Mouse (Mus musculus) ovary, postnatal 36 days (tissue): ENCODE measurements at regions not wholly inside any gene's neighbourhood (a gene's known extent, or its start where the extent isn't known, plus 50 kb on each side); places are given as distances from the start of the nearest gene placed in this dataset.

Experiments
- DNase-seq: peaks from one replicate; pipeline ENCODE4 v3.0.0; 2022; ENCODE audit warnings: low spot score, mixed read lengths

DNA sequence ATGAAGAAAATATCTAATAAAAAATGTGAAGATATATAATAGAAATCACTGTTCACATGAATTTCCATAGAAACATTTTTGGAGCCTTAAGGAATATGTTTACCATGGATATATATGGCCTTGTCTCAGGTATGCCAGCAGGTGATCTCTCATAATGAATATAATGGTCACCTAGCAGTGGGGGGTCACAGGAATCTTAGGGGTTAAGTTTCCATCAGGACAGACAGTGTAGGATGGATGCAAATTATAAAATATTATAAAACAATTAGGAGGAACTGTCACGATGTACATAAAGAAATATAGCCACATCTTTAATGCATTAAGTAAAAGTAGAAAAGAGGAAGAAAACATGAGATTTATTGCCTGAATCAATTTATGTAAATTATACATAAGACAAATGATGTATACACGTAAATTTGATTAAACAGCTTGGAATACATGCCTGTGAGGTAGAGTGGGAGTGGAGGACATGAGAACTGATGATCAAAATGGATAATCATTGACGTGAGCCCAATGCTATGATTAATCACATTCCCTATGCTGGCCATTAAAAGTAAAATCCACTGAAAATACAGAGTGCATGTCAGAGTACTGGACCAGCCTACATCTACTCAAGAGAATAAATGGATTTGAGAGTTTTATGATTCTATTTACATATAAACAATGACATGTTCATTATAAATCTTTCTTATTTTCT lies 693.0 kb upstream of the Gpc5 start:
- DNase-seq, result no peak

DNA sequence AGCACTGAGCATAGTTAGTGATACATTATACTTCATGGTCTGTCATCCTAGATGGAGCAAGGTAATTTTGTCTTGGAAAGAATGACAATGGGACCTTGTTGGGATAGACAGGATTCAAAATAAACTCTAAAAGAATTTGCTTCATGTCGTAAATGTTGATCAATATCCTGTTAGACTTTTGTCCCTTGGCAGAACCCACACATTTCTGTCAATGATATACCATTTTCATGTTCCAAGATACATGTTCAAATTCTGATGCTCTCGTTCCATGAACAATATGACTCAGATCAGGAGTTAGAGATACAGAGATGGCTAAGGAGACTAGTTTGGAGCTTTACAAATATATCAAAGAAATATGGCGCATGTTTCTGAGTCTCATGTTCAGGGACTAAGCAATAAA lies 673.2 kb upstream of the Gpc5 start:
- DNase-seq, result no peak

DNA sequence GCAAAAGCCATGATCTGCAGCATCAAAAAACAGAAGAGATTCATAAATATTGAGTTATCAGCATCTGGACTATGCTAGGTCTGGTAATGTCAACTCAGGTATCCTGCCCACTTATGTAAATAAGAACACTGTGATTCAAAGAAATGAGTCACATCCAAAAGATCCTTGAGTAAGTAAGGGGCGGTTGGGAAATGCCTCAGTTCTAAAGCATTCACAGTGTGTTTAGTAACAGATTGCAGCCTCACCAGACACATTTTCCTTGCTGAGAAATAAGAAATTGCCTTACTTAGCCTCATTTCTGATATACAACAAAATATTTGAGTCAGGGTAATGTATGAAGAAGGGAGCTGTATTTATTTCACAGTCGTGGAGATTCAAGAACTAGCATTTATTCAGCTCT lies 666.5 kb upstream of the Gpc5 start:
- no peak for DNase-seq
